Mouse (Mus musculus) adrenal gland, postnatal 36 days (tissue): ENCODE measurements at regions not wholly inside any gene's neighbourhood (a gene's known extent, or its start where the extent isn't known, plus 50 kb on each side); places are given as distances from the start of the nearest gene placed in this dataset.
A peak's percentile ranks its signal among the peaks of the same experiment; 100 is the strongest.

Experiments used
- DNase-seq, 2 experiments: peaks; one replicate each; pipeline ENCODE4 v3.0.0; 2021; ENCODE audit warnings: mixed read lengths in 1 of 2

DNA sequence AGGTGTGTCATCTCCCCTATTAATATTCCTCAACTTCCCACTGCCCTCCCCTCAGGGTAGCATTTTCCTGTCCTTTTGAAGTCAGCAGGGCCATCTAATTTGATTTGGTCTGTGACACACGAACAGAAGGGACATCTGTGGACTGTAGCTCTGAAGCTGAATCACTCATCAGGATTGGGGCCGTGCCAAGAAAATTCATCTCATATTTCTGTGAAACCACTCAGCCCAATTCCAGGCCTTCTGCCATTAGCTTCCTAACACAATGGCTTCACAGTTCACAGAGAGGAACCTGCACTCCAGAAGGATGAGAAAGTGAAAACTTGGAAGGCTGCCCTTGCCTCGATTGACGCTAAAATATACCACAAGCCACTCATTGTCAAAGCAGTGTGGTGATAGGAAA lies 86.1 kb downstream of the Abhd5 start:
- DNase-seq = peak; percentile 68 to 74

DNA sequence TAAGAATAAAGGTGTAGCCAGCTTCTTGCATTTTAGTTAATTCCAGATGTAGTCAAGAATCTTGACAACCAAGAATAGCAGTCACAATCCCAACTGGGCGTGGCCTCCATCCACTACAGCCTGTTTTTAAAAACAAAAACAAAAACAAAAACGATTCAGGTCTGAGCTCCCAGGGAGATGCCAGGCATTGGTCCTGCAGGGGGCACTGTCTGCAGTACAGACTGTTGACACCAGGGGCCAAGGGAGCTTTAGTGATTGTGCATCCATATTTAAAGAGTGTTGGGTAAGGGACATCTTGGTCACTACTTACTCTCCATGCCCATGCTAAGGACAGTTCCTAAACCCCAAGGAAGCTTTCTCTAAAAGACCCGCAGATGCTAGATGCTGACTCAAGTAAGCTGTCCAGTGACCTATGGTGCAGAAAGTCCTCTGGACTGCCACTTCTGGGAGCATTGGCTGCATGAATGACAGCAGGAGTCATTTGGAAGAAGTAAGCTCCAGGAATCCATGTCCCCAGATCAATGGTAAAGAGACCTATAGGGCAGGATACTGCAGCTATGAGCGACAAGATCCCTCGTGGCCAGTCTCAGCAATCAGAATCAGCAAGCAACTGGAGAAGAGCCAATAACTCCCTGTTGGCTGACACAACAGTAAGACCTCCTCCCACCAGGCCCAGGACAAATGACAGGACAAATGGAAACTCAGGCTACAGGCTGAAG lies 95.1 kb downstream of the Abhd5 start:
- DNase-seq = no peak

DNA sequence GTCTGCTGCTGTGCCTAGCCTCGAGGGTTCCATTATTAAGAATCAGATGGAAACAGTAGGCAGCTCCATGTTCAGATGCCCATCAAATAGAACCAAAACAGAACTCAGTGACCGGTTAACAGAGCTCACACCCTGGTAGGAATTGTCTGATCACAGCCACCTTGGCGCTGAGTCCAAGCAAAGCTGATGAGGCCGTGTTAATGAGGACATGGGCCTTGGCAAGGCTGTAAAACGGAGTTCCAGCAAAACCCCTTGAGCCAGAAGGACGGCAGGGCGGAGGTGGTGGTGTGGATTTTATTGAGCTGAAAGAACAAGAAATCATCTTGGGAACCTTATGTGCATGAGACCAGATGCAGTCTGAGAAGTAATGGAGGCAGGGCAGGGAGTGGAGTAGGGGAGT lies 96.2 kb downstream of the Abhd5 start:
- no peak for DNase-seq

DNA sequence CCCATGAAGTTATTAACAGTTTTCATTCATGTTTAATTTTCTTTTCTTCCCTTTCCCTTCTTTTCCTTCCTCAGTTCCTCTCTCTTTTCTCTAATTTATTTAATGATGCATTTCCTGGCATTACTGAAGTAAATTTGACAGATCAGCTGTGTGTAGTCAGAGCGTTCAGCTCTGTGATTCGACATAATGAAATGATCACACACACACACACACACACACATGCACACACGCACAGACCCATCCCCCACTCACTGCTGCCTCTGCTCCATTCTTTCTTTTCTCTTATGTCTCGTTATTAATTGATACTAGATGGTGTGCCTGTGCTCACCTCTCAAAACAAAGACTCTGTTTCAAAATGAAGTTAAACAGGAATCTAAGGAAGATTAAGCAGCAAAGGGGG lies 96.9 kb downstream of the Abhd5 start:
- DNase-seq = no peak

DNA sequence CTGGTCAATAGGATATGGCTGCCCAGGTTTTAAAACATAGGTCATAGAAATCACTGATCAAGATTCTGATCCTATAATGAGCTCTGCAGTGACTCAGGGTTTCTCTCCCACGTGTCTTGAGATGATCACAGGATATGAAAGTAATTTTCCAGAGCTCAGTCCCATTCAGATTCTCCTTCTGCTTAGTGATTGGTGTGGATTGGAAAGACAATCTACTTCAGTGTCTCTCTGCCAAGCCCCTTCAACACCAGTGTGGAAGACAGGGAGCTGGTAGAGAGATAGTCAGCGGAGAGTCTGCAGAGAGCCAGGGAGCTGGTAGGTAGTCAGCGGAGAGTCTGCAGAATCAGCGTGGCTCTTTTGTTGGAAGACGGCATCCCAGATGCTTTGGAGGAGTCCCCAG lies 99.1 kb downstream of the Abhd5 start:
- no peak for DNase-seq

DNA sequence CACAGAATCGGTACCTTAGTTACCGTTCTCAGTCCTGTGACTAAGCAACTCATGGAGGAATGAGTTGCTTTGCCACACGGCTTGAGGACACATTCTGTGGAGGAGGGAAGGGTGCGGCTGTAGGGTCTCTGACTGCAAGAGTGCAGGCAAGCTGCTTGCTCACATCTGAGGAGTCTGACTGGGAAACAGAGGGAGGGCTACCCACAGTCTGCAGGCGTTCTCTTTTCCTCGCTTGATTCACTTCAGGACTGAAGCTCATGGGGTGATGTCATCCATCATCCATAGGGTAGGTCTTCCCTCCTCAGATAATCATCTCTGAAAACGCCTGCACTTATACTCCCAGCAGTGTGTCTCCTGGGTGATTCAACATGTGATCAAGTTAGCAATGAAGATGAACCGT lies 103.9 kb downstream of the Abhd5 start:
- DNase-seq = no peak

DNA sequence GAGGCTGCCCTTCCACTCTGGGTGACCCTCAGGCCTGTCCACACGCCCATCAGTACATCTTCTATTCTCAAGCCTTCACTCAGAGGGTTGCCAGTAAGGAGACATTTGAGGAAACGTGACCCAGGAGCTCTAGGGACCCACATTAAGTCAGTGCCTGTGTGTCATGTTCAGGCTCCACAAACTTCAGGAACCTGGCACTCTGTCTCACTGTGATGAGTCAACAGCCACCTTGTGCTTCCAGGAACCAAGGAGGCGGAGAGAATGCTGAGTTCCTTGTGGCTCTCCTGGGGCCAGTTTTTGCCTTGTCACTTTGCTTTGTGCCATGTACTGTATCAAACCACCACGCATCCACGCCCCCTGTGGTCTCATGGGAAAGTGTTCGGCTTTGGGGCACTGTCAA lies 104.4 kb downstream of the Abhd5 start:
- DNase-seq = no peak

DNA sequence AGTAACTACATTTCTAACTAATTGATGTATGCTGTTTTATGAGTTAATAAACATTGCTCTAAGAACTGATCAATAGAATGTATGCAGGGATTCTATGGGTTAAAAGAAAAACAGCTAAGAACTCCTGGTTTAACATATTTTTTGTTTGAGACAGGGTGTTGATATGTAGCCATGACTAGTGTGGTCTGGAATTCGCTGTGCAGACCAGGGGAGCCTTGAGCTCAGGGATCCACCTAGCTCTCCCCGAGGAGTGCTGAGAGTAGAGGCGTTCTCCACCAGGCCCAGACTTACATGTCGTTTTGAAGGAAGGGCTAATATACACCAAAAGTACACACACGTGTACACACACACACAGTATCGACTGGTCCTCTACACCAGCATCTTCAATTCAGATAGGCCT lies 108.1 kb downstream of the Abhd5 start:
- no peak for DNase-seq

DNA sequence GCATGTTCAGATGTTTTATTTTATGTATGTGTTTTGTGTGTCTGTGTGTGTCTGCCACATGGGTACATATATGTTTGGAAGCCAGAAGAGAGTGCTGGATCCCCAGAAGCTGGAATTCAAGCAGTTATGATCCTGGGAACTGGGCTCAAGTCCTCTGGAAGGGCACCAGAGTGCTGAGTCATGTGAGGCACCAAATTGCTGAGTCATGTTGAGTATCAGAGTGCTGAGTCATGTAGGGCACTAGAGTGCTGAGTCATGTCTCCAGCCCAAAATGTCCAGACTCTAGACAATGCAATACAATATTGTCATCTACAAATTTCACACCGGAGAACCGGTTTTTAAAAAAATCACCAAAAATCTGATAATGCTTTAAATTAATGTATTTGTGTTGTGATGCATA lies 120.1 kb downstream of the Abhd5 start:
- peak; percentile 7 to 46 for DNase-seq

DNA sequence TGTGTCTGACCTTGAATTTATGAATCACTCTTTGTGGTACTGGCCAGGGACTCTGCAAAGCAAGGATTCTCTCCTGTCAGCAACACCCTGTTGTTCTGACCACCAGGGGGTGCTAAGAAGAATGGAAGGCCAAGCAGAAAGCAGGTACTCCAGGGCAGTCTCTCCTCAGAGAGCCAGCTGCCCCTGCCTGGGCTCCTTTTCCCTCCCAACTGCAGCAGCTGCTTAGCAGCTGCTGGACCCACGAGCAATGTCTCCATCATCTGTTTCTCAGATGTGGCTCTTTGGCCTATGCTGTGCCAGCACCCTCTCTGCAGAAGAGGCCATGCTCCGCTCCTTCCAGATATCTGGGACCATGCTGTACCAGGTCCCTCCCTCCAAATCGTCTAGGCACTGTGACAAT lies 124.9 kb downstream of the Abhd5 start:
- DNase-seq = peak; percentile 53 to 75

DNA sequence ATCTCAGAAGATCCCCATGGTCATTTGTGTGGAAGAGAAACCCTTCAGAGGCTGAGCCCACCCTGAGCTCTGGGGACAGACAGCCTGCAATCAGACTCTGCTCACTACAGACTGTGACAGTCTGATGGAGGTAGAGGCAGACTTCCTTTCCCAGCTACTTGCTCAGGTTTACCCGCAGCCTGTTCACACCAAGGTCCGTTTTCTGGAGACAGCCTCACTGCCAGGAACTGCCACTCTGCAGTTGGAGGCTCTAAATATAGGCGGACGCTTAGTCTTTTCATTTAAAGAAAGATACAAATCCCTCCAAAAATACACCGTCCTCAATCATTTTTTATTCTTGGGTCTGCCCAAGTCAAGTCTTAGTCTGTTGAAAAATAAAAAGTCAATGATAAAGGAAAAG lies 135.6 kb downstream of the Abhd5 start:
- no peak for DNase-seq

DNA sequence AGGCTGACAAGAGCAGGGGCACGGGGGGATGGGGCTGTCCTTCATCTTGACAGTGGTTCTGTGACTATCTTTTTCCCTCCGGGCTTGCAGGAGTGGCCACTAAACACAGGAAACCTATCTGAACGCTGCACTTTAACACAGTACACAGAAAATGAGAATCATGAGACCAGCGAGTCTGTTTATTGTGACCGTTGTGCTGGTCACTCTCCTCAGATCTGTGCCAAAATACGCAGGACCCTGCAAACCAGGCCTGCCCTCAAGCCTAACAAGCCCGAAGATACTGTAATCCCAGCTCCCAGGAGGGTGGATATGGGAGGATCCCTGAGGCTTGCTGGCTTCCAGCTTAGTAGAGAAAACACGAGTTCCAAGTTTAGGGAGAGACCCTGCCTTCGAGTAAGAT lies 143.3 kb downstream of the Abhd5 start:
- DNase-seq = no peak

DNA sequence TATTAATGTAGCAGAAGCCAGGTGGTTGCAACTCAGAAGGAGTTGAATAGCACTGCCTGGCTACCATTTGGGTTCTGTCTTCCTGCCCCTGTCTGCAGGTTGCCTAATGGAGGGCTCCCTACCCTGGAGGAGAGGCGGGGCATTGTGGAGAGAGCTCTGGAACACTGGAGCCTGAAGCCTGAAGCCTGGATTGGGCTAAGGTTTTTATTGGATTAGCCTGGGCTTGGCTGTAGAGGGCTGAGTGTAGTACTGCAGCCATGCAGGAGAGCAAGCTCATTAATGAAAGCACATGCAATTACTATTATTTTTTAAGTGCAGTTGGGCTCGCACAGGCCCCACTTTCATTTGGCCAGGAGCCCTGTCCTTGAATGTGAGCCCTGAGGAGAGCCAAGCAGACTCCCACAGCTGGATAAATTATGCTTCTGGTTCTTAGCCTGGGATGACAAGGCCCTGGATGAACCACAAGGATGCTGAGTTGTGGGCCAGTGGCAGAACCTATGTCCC lies 145.1 kb downstream of the Abhd5 start:
- peak; percentile 7 to 23 for DNase-seq

DNA sequence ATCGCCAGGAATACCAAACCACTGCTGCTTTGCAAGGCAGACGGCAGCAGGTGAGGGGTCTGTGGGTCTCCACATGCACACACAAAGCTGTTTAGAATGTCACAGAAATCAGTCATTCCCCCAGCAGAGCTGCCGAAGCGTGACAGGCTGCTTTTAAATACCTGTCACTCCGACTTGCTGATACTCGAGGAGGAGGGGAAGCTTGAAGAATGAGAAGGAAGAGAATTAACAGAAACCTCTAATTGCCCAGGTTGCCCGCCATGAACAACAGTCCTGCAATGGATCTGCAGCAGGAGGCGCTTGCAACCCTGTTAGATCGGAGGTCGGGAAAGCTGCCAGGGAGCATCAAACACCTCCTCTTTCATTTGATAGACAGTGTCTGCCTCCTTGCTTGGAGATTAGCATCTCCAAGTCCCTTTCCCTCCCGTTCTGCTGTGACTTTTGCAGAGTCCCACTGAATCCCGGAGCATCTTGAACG lies 150.5 kb downstream of the Abhd5 start:
- DNase-seq = no peak

DNA sequence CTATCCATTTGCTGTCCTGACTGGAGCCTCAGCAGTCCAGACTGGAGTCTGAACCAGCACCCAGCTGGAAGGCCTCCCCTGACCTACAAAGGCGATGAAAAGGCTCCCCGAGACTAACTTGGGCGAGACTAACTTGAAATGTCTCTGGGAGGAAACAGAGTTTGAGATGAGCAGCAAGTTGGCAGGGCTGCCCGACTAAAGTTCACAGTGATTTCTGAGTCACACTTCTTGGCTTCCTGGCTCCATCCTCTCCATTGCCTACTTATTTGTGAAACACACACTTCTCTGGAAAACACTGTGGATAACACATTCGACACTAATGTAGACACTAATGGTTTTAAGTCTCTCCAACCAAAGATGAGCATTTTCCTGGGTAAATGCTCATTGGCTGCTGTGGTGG lies 170.2 kb downstream of the Abhd5 start:
- peak; percentile 34 to 54 for DNase-seq

DNA sequence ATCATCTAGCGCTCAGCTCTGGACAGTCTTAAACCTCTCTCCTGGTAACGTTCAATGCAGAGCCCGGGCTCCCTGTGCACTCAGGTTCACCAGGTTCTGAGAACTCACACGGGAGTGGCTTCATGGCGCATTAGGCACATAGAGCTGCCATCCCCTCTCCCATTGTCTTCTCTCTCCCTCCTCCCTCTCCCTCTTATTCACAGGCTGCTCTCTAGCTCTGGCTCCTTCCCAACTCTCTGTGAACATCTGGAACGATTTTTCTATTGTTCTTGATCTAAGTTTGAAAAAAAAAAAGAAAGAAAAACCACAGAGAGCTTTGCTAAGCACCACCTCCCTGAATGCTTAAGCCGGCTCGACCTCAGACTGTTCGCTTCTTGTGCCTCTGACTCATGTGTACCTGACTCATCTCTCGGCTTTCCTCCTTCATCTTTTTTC lies 174.2 kb downstream of the Abhd5 start:
- peak in 1 of 2 experiments; percentile 8 for DNase-seq

DNA sequence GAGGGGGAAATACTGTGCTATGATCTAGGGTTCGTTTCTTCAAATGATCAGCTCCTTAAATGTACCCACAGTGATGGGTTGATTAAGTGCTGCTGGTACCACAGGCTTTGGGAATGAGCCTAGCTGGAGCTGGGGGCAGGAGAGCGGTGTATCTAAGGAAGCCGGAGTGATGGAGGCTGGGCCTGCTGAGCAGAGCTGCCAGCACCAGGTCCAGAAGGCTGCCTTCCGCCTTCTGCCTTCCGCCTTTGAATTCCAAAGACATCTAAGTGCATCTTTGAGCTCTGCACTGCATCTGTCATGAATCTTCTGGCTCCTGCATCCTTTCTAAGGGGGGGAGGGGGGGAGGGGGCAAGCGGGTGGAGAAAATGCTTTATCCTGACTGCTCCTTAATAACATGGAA lies 176.9 kb downstream of the Abhd5 start:
- DNase-seq = no peak

DNA sequence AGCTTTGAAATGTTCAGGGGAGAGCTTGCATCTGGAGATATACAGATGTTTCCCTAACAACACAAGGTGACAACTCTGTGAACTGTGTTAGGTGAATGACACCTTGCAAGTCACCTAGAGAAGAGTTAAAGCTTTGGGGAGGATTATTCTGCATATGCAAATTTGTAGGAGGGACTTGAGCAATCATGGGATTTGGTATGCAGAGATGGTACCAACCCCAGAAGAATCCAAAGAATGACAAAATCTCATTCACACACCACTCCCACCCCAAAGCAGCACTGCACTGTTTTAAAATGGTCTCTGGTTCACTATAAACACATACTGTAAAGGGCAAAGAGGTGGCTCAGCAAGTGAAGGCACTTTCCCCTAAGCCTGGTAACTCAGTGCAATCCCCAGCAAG lies 178.3 kb downstream of the Abhd5 start:
- no peak for DNase-seq

DNA sequence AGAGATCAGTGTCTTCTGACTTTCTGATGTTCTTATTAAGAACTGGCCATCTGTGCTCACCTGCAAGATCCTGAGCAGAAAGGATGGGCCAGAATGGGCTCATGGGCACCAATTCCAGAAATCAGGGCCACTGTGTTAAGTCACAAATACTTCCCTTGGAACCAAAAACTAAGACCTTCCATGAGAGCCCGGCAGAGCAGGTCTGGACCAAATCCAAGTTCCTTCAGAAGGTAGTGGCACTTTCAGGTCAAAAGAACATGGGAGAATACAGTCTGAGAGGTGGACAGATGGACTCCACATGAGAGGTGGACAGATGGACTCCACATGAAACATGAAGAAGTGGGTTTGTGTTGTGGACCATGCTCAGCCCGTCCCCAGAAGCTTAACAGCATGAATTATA lies 180.4 kb downstream of the Abhd5 start:
- no peak for DNase-seq

DNA sequence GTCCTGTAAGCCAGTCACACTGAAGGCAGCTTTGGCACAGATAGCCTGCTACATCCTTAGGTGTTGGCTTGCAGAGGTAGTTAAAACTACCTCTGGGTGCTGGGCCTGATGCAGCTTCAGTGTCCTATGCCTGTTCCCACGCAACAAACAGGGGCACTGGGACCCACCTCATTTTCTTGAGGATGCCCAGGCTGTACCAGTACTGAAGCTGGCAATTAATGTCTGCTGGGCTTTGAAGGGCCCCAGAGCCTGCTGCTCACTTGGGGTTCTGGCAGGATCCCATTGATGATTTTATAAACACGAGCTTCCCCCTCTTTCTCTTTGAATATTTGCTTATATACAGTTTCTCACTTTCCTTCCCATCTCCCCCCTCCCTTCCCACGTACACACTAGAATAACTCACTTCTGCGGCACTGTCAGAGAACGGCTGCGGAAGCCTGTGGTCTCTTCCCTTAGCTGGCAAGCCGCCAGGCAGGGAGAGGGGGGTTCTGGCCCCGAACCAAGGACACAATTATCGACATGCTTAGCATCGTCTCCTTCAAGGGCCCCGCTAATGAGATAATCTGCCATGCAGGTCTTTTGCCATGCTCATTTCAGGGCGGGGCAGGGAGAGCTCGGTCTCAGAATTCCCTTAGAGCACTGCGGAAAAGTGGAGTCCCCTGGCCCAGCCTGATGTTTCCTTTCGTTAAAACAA lies 182.9 kb downstream of the Abhd5 start:
- peak in 1 of 2 experiments; percentile 10 for DNase-seq

DNA sequence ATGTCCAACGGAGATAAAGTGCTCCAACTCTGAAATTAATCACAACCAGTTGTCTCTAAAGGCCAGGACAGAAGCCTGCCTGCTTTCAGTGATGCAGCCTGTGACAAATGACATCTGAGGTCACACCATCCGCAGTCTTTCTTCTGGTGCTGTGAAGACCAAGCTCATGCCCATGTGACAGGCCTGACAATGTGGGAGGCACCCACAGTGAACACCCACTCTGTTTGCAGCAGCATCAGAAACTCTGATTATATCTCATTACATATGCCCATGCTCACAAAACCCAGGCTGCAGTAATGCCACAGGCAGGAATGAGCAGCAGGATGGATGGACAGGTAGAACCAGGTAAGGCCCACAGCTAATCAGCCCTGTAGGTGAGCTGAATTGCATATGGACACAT lies 183.6 kb downstream of the Abhd5 start:
- DNase-seq = no peak

DNA sequence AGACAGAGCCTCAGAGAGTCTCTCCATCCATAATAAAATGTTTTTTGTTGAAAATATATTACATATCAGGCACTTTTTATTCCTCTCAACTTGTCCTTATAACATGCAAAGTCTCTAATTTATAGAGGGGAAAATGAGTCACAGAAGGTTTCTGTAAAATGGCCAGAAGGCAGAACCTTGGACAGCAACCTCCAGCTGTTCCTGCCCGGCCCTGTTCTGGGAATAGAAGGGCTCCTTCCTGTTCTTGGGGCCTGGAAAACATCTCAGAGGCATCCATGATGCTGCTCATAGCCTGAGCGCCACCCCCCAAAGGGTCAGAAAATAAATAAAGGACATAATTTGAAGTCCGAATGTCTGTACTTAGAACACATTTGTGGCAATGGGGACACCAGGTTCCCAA lies 188.7 kb downstream of the Abhd5 start:
- DNase-seq = no peak

DNA sequence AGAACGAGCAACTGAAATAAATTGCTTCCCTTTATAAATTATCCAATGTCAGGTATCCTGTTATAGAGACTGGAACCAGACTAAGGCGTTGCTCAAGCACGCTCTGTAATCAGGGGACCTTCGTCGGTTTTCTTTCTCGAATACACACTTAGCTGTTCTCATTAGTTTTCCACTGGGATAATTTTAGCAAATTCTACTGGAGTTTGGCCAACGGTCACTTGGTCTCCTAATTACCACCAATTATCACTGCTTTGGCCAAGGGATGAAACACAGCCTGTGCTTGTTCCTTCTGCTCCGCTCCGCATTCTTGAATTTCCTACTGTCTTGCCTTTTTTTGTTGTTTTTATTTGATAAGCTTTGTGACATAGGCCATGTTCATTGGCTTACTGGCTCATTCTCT lies 191.1 kb upstream of the Topaz1 start:
- no peak for DNase-seq

DNA sequence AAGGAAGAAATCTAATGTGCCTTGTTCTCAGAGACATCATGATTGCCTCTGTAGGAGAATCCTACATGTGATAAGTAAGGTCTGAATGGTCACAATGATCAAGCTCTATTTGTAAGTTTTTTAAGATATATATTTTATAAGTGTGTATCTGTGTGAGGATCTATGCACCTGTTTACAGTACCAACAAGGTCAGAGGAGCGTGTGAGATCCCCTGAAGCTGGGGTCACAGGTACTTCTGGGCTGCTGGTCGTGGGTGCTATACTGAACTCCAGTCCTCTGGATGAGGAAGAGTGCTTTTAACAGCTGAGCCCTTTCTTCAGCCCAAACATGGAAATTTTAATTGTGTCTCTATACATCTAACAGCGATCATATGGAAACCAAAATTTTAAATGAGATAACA lies 181.1 kb upstream of the Topaz1 start:
- DNase-seq = no peak
